Mouse (Mus musculus) cerebral cortex, adult 2 months (tissue): ENCODE data around the gene Sell.

Source experiments
- WGBS: fragments of 180-500 bp; shearing (Covaris S2); methylation state at CpG from one replicate; pipeline ENCODE4 v1.1.7; 2018; 5-methylcytosine and 5-hydroxymethylcytosine counted together

Gene Sell

DNA sequence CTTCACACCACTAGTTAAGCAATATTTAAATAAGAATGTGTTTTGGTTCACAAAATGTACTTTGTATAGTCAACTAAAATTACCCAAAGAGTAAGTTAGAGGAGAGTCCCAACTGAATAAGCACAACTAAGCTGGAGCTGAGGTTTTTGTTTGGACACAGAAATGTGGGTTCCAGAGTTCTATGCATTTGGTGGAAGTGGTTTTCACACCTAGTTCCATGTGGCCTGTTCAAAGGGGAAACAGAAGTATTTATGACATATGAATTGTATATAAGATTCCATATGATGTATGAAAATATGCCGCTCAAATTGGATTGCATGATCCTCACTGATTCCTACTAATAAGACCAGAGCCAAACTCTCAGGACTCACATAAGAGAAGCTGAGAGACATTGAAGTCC is 13.6 kb downstream of the Sell start:
- WGBS: 95% methylated on average over 1 of the region's 1 CpGs

DNA sequence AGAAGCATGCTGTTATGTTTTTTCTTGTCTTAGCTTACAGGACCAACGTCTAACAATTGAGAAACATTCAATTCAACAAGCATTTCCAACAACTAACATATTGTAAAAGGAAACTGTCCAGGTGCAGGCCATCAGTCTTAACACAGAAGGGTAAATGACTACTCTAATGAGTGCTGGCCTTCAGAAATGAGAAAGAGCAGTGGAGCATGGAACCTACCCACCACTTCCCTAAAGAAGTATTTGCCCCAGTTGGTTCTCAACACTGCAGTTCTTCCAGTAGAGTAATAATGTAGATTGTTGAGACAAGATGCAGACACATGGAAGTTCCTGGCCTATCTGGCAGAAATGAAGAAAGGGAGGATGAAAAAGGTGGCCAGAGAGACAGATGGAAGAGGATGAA is 14.7 kb downstream of the Sell start:
- 77% methylated on average over 1 of the region's 1 CpGs for WGBS

DNA sequence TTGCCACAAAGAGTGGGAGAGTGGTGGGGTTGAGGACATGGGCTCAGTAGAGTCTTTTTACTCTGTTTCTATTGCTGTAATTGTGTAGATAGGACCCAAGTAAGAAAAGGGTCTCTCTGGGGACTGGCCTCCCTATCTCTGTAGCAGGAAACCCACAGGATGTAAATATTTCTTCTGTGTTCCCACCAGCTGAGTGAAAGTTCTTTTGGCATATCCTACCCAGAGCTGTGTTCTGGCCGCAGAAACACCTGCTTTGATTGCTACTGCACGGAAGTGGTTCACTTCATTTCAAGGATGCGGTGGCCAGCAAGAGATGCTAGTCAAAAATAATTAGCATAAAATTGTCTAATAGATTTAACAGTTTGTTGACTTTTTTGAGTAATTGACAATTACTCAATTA is 15.2 kb downstream of the Sell start:
- 78% methylated on average over 3 of the region's 3 CpGs for WGBS

DNA sequence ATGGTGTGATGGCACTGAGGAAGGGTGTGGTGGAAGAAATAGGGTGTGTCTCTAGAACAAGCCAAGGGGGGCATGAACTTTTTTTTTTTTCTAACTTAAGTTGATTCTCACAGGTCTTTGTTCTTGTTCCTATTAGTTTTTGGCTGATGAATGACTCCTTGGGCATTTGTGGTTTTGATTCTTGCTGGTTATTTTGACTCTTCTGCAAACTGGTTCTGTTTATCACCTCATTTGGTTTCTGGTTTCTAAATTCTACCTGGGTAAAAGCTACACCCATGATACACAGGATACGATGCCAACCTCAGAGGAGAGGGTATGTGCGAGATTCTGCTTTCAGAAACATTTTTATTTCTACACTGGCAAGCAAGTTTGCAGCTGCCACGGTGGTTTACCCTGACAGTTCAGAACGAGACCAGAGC is 16.6 kb downstream of the Sell start:
- WGBS: 79% methylated on average over 4 of the region's 4 CpGs

DNA sequence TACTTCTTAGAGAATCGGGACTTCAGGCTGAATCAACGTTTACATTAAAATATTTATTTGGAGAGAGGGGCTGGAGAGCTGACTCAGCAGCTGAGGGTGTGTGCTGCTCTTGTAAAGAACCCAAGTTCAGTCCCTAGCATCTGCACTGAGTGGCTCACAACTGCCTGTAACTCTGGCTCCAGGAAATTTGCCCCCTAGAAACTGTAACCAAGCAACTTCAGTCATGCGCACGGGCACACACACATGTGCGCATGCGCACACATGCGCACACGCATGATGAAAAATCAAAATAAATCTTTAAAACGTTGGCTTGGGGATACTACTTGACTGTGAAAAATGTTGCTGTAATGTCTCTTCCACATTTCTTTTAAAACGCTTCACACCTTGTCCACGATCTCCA is 17.3 kb downstream of the Sell start:
- whole genome bisulfite sequencing: 84% methylated on average over 11 of the region's 11 CpGs

DNA sequence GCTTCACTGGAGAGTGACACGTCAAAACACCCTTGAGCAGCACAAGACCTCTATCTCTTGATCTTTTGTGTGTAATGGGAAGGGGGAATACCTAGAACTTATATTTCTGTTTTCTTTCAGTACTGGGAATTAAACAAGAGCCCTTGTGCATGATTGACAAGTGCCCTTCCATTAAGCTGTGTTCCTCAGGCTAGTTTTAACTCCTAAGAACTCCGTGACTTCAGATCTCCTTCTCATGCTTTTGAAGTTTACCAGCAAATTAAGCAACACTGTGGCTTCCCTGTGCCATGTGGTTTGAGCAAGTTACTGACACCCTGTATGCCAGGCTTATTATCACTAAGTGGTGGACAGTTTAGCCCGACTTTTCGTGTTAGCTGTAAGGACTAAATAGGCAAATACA is 21.3 kb downstream of the Sell start:
- WGBS: 95% methylated on average over 4 of the region's 4 CpGs

DNA sequence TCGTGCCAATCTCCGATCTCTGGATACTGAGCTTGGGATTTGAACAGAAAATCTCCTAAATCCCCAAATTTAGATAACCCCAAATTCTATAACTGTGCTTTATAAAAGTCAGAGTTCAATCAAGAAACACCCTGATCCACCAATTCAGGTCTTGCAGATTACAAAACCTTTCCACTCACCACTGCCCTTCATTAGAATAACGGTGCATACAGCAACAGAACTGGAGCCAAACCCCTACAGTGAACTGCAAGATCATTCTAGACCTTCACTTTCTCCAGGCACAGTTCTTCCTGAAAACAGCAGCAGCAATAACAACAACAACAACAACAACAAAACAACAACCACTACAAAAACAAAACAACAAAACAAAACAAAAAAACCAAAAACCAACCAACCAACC is 25.0 kb downstream of the Sell start:
- 92% methylated on average over 3 of the region's 3 CpGs for WGBS

DNA sequence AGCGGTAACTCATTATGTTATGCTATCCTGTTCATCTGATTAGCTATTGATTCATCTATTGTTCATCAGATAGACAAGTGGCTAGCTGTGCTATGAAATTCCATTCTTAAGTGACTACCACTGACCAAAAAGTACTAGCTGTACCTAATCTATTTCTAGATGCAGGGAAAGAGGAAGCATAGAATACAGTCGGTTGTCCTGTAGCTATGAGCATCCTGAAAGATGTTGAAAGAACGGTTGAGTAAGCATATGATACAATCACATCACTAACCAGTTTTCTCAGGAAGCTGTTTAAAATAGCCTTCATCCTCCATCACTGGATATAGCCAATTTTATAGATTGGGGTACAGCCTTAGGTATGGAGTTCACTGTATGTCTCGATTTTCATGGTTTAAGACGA is 26.1 kb downstream of the Sell start:
- WGBS: 91% methylated on average over 5 of the region's 5 CpGs

DNA sequence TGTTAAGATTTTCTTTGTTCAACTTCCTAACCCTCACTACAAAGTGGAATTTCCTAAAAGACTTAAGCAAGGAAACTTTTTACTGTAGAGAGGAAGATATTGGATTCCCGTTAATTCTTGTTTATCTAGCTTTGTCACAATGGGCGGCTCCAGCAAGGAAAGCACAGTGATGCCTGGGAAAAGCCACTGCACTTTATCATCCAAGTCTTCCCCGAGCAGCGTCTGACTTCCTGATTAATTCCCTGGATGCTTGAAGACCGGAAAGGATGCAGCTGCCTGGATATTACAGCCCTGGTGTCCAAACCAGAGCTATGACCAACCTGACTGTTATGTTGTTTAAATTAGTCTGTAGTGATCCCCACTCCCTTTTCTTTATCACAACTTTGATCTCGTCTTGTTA is 35.0 kb downstream of the Sell start:
- 79% methylated on average over 6 of the region's 6 CpGs for WGBS

DNA sequence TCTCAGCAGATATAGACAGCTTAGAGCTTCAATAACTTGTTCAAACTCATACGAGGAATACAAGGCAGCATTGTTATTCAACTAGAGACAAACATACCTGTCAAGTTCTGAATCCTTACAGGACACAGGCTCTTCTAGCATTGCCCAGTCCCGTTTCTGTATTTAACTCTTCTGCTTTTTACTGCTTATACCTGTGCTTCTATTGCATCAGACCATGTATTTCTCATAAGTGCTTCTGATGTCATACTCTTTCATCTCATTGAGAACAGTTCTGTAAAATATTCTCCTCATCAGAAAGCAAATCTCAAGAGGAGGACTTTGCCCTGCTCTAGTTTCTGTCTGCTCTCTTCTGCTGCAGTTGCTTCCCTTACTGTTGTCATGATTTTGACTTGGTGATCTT is 36.1 kb downstream of the Sell start:
- 83% methylated on average over 2 of the region's 2 CpGs for WGBS

DNA sequence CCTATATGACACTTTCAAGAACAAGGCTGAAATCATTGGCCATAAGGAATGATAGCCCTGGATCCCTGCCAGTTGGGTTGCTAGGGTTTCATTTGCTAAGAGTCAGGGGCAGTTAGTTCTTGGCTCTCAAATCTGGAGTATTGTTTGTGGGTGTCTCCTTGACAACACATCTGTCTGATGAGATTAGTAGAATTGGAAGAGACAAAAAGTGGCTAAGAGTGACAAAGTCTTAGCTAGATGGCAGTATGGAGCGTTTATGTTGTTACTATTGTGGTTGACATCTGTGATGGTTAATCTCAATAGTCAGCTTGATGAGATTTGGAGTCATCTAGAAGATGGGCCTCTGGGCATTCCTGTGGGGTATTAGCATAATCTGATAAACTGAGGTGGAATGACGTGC is 36.6 kb downstream of the Sell start:
- WGBS: 87% methylated on average over 2 of the region's 2 CpGs

DNA sequence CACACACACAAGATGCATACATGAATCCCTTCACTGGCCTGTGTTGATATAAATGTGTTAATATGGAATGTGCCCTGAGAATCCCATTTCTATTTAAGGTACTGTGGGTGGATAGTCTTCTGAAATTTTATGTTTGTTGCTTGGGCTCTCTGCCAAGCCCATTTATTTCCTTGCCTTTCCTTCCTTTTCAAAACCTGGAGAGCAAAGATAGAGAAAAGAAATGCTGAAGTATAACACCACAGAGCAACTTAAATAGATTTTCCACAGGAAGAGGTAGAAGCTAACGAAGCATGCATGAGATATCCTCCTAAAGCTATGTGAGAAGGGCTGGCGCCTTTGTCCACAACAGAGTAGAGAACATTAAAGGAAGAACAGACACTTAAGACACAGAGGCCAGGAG is 48.0 kb downstream of the Sell start:
- 57% methylated on average over 2 of the region's 2 CpGs for WGBS

DNA sequence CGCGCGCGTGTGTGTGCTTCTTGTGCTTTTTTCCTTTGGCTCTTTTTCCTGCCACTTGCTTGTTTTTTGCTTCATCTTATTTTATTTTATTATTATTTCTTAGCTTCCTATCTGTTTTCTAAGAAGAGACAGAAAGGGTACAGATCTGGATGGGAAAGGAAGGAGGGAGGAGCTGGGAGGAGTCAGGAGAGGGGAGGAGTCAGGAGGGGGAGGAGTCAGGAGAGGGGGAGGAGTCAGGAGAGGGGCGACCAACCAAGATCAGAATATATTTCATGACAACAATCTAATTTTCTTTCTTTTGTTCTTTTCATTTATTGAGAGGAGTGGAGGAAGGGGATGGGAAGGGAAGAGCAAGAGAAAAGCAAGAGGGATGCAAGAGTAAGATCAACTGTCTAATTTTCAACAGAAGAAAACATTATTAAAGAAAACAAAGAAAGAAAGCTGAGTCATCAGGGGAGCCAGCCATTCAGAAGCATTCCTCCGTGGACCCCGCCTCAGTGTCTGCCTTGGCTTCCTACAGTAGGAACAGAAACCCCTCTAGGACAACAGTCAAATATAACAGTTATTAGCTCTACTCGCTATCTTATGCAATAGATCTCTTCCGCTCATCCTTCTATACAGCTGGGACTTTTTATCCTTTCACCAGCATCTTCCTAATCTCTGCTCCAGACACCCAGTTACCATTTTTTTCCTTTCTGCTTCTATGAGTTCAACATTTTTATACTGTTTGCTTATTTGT is 49.0 kb downstream of the Sell start:
- 97% methylated on average over 9 of the region's 9 CpGs for WGBS

DNA sequence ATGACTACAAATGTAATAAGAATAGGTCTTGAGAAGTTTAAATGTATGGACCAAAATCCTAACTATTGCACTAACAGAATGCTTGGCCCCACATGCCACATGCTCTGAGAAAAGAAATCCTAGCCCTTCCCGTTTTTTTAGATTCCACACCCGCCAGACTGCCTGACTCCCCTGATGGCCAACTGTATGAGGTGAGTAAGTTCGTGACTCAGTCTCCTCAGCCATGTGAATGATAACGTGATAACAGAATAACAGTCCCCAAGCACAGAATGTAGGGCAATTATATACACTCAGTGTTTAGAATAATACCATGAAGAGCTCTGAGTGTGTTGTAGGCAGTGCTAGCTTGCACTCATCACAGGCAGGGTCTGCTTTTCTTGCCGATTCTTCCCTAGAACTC is 52.5 kb downstream of the Sell start:
- WGBS: 76% methylated on average over 5 of the region's 5 CpGs

DNA sequence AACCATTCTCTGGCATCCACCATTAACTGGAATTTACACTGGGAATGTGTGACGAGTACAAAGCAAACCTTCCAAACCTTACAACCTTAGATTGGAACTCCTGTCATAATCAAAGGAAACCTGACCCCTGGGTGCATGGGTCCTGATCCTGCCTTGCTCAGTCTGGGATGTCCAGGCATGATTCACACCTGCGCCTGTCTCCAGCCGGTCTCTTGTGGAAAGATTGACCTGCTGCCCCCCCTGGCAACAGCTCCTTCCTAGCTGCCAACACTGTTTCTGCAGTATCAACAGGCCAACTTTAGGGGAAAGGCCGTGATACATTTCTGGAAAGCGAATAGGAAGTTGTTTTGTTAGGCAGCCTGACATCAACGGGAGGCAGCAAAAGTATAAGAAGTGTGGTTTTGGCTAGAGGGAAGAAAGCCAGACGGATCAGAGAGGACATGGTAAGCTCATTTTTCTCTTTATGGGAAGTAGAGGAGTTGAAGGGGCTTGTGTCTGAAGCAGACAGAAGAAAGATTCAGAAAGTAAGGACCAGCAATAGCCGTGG is 53.2 kb downstream of the Sell start, which contains the start of gene Selp:
Selp (plus strand) TSS at position 318 of the 547 bp plus-strand sequence.
- 56% methylated on average over 8 of the region's 8 CpGs for WGBS

DNA sequence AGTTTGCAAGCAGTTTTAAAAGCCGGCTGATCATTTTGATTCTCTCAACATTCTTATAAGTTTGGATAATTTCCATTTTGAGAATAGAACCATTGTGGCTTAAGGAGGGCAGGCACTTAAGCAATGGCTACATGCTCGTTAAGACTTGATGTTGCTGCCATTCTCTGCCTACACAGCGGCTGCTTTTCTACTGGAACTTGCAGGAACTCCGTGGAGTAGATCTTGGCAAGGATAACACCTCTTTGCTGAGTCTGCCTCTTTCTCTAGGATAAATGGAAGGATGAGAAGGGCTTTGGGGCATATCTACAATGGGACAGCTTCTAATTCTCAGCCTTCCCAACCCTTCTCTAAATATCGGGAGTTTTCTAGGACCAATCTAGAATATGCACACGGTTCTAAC is 53.9 kb downstream of the Sell start:
- 31% methylated on average over 6 of the region's 6 CpGs for WGBS

DNA sequence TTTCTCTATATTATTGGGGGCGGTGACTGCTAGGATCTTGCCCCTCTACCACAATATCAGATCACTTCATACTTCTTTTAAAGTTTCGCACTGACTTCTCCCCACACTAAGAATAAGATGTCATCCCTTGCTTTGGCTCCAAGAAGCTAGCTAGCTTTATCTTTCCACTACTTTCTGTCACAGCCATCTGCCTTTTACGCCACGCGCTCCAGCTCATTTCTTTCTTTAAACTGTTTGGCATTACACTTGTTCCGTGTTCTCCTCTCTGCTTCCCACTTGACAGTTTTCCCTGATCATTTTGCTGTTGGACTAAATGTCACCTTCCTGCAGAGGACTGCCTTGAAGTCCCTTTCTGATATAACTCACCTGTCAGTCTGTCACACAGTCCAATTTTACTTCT is 56.1 kb downstream of the Sell start:
- WGBS: 65% methylated on average over 6 of the region's 6 CpGs

DNA sequence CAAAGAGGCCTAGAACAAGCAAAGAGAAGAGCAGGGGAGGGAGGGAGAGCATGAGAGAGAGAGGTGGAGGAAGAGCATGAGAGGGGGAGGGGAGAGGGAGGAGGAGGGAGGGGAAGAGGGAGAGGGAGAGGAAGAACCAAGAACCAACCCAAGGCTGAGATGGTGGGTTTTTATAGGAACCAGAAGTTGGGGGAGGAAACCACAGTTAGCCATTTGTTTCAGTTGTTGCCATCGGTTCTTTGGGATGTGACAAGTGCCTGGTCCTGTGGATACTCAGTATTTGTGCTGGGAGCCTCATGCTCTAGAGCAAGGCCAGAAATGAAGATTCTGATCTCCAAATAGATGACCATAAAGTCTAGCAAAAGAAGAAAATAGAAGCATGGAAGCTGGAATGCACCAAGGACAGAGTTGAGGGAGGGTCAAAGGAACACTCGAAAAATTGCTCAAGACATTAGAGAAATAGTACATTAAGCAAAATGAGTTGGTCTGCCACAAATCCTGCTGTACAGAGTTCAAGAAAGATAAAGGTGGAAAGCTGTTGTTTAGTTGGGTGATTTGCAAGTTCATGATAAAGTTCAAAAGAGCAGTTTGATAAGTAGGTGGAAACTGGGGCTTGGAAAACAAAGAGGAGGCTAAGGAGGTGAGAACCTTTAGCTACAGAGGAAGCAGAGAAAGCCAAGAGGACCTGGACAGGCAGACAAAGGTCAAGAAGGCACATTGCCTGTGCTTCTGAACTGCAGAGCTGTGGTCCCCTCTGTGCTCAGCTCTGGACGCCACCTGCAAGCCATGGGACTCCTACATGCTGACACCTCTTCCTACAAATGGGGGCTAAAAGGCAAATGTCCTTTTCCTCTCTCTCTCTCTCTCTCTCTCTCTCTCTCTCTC is 58.4 kb downstream of the Sell start:
- WGBS: 90% methylated on average over 3 of the region's 3 CpGs

DNA sequence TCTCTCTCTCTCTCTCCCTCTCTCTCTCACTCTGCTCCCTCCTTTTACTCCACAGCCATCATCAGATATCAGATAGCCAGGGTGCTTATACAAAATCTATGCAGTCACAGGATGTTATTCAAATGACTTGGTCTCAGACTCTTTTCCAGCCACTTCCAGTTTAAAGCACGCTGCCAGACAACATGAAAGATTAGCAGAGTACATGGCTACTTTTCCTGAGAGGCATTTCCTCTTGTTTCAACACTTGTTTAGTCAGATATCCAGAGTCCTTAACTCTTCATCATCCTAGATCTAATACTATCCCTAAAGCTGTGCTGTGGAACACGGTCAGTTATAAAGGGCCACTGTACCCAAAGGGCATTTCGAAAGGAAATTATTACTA is 59.0 kb downstream of the Sell start:
- WGBS: 88% methylated on average over 3 of the region's 3 CpGs

DNA sequence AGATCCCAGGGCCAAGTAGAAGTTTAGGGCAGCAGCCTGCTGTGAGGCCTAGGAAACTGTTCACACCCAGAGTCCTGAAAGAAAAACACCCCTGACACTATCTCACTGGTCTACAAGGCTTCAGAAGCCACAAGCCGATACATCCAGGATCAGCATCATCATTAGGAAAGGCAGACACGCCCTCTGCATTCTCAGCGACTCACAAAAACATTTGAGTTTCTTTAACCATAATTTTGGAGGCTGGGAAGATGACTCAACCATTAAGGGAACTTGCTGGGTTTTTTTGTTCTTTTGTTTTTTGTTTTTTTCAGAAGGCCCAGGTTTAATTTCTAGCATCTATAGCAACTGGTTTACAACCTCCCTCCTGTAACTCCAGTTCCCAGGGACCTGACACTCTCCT is 62.1 kb downstream of the Sell start:
- WGBS: 89% methylated on average over 3 of the region's 3 CpGs

DNA sequence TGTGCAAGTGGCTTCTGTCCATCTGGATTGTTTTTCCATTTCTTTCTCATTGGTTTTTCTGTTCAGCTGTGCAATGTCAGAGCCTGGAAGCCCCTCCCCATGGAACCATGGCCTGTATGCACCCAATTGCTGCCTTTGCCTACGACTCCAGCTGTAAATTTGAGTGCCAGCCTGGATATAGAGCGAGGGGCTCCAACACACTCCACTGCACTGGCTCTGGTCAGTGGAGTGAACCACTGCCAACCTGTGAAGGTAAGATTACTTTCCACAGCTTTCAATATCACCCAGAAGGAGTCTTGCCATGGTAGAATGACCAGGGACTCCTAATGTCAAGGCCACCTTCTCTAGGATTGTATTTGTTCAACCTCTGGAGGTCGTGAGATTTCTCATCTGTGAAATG is 68.2 kb downstream of the Sell start:
- WGBS: 85% methylated on average over 3 of the region's 3 CpGs

DNA sequence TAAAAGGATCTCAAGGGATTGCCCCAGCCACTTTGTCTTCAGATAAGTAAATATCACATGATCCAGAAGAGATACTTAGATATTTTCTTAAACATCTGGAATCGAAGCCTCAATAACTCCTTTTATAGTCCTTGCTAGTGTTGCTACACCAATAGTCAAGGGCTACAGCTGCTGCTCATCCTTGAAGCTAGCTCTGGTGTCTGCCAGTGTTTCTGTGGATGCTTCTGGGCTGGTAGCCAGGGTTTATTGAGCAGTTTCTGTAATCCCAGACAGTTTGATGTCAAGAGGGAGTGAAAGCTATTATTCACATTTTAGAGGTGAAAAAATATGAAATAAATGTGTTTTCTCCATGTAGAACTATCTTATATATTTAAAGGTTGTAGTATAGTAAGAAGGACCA is 70.8 kb downstream of the Sell start:
- WGBS: 78% methylated on average over 1 of the region's 1 CpGs
